Mouse (Mus musculus) C2C12 (cell line): ENCODE measurements at regions not wholly inside any gene's neighbourhood (a gene's known extent, or its start where the extent isn't known, plus 50 kb on each side); places are given as distances from the start of the nearest gene placed in this dataset.

Source experiments
- CTCF ChIP-seq: IDR thresholded peaks from one replicate; pipeline ENCODE4 v1.5.1; 2011; ENCODE audit not compliant: control insufficient read depth, insufficient read depth, insufficient read length
- MAX ChIP-seq: IDR thresholded peaks from one replicate; pipeline ENCODE4 v1.6.1; 2011; ENCODE audit warnings: mild to moderate bottlenecking, control low read depth

GRCm38 (mm10) chr1:186250316-186250715 lies 133.2 kb upstream of the Lyplal1 start:
- TF ChIP-seq CTCF (no peak), MAX (no peak)
